Mouse (Mus musculus) limb, embryonic 12.5 days (tissue): ENCODE results near the gene Ap1s2. TPM values are rescaled to one million over a fixed set of nuclear protein-coding genes. Genes with fewer than 3 reads are reported as not detected.

Source experiments
- ATAC-seq: fragments of 200-750 bp; cut with Nextera tagmentation; 2 replicates; pipeline ENCODE4 v1.8.0; 2017; ENCODE audit warnings: low read depth, moderate TSS enrichment; ENCODE audit not compliant: insufficient number of reproducible peaks, insufficient read depth, low FRiP score, low TSS enrichment
- H3K27ac ChIP-seq: fragments of 300-500 bp; sonication (generic); 2 replicates; pipeline ENCODE4 v1.5.1; 2016; ENCODE audit warnings: mild to moderate bottlenecking, moderate library complexity
- H3K27me3 ChIP-seq: fragments of 300-500 bp; sonication (generic); 2 replicates; pipeline ENCODE4 v1.6.1; 2016; ENCODE audit warnings: mild to moderate bottlenecking, moderate library complexity
- H3K36me3 ChIP-seq: fragments of 300-500 bp; sonication (generic); 2 replicates; pipeline ENCODE4 v1.6.1; 2016; ENCODE audit warnings: mild to moderate bottlenecking, moderate library complexity
- H3K4me1 ChIP-seq: fragments of 300-500 bp; sonication (generic); replicated peaks from 2 replicates; pipeline ENCODE4 v1.6.1; 2016
- H3K4me2 ChIP-seq: fragments of 300-500 bp; sonication (generic); 2 replicates; pipeline ENCODE4 v1.6.1; 2016; ENCODE audit warnings: mild to moderate bottlenecking, moderate library complexity
- H3K4me3 ChIP-seq: fragments of 300-500 bp; sonication (generic); replicated peaks from 2 replicates; pipeline ENCODE4 v1.5.1; 2016; ENCODE audit warnings: mild to moderate bottlenecking
- H3K9ac ChIP-seq: fragments of 300-500 bp; sonication (generic); replicated peaks from 2 replicates; pipeline ENCODE4 v1.6.1; 2016; ENCODE audit warnings: mild to moderate bottlenecking, moderate library complexity
- H3K9me3 ChIP-seq: fragments of 300-500 bp; sonication (generic); 2 replicates; pipeline ENCODE4 v1.6.1; 2016; ENCODE audit warnings: mild to moderate bottlenecking, moderate library complexity
- WGBS: fragments of 180-500 bp; shearing (Covaris S2); methylation state at CpG from one replicate; pipeline ENCODE4 v1.1.7; 2016; 5-methylcytosine and 5-hydroxymethylcytosine counted together
- polyA plus RNA-seq: library from polyadenylated mRNA; unstranded; fragments of >200 nt; fragmentation: Nextera tagmentation; extraction: Ambion mirVana; gene quantifications from 2 replicates; pipeline ENCODE4 v1.2.1, GENCODE M21; 2016

Gene Ap1s2
- polyA plus RNA-seq: 21.7 and 22.5 TPM in 2 replicates

DNA sequence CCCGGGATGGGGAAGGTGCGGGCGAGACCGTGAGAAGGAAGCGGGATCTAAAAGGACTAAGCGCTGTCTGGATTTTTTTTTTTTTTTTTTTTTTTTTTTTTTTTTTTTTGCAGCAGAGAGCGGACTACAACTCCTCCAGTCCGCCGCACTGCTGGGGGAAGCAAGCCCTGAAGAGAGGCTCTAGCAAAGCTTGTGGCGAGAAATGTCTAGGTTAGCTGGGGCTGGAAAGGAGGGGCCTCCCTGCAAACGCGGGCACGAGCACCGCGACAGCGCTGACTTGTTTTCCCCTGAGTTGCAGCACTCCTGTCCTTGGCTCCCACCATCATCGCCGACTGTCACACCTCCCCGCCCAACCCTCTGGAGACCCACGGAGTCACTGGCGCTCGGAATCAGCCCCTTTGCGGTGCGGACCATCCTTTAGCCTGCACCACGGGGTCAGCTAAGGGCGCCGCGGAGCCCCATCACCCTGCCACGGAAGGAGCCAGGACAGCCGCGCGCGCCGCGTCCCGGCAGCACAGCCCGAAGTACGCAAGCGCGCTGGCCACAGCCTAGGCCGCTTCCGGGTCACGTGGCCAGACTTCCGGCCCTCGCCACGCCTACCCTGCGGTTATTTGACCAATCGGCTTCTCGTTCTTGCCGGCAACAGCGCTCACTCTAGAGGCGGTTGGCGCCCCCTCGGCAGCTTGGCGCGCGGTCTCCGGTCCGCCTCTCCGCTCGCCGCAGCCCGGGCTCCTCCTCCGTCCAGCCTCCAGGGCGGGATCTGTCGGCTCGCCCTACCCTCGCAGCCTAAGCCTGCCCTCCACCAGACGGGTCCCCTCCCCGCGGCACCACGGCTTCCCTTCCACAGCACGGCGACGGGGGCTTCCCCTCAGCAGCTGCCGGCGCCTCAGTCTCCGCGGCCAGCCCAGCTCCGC, at the start of gene Ap1s2:
TSS of gene Ap1s2 (plus strand) at position 681 of the 914 bp plus-strand sequence.
- Histone ChIP-seq H3K4me3 (peak within 1 kb of the TSS; percentile 57), H3K9ac (peak within 1 kb of the TSS; percentile 64), H3K27me3 (peaks cover 8% of the 10 kb centered on the region), H3K36me3 (no peaks in the 10 kb centered on the region), H3K4me1 (no peaks in the 10 kb centered on the region), H3K9me3 (no peaks in the 10 kb centered on the region), H3K27ac (peak within 1 kb of the TSS; percentile 91), H3K4me2 (peak within 1 kb of the TSS; percentile 53)
- peak; percentile 99 for ATAC-seq
- WGBS: 27% methylated on average over 68 of the region's 80 CpGs

DNA sequence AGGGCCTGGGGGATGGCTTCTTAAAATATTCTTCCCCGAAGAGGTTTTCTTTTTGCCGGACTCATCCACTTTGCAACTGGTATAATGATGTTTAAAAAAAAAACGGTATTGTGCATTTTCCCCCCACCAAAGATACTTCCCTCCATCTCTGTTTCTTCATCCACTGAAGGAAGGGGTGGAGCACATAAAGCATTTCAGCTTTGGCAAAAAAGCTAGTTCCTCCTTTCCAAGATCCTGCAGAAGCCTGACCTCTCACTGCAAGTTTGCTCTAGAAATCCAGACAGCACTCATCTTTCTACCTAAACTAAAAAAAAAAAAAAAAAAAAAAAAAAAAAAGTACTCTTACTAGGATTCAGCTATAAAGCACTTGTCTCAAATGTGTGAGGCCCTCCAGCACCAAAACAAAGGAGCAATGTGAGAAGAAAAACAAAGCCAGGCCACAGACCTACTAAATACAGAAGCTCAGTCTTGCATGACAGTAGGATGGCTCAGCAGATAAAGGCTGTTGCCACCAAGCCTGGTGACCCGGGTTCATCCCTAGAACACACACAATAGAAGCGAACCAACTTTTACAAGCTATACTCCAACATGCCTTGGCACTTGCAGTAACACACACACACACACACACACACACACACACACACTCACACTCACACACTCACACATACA, 41.0 kb upstream of the Ap1s2 start:
- H3K27ac ChIP-seq: no peak overlapping the region
- peaks cover 17% of the 10 kb centered on the region for H3K27me3 ChIP-seq
- H3K4me2 ChIP-seq: no peak overlapping the region
- no peaks in the 10 kb centered on the region for H3K36me3 ChIP-seq
- no peak overlapping the region for H3K9ac ChIP-seq
- no peak overlapping the region for H3K4me3 ChIP-seq
- no peak for ATAC-seq
- H3K4me1 ChIP-seq: no peaks in the 10 kb centered on the region
- WGBS: 83% methylated on average over 5 of the region's 5 CpGs
- H3K9me3 ChIP-seq: no peaks in the 10 kb centered on the region

DNA sequence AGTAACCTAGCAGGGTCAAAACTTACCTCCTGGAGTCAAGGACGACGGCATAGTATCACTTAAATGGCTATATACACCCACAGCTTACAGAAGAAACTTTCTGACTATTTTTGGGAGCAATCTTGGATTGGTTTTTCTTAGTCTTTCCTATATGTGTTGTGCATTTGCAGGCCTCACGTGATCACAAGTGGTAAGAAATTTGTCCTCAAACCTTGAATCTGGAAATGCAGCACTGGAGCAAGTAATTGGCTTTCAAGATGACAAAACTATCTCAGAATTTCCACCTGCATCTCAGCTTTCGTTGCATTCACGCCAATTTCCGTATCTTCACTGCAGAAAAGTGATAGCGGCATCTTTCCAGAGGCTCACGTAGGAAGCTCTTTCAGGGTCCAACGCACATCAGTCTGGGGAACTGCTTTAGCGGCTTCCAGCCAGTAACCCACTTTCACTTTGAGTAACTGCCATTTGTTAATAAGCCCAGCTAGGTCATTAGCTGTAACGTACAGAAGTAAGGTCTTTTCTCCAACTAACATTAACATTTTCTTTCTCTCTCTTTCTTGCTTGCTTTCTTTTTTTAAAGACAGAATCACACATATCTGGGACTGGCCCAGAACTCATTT, 40.0 kb upstream of the Ap1s2 start:
- 88% methylated on average over 11 of the region's 11 CpGs for WGBS

DNA sequence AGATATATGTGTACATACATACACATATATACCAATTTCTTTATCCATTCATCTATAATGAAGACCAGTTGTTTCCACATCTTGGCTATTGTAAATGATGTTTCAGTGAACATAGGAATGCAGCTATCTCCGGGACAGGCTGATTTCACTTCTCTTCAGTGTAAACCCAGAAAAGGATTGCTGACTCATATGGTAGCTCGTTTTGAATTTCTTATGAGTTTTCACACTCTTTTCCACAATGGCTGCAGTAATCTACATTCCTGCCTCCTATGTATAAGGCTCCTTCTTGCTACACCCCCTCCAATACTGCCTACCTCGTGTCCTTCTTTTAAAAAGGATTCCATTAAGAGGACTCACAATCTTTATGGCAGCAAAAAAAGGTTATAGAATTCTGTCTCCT, 32.9 kb upstream of the Ap1s2 start:
- H3K9me3 ChIP-seq: no peaks in the 10 kb centered on the region
- H3K4me2 ChIP-seq: no peak overlapping the region
- H3K4me1 ChIP-seq: no peaks in the 10 kb centered on the region; the same call in 1 of the 2 replicates
- no peak overlapping the region for H3K27ac ChIP-seq
- no peaks in the 10 kb centered on the region for H3K36me3 ChIP-seq
- no peak for ATAC-seq
- H3K4me3 ChIP-seq: no peak overlapping the region
- H3K27me3 ChIP-seq: peaks cover 24% of the 10 kb centered on the region
- WGBS: 74% methylated on average over 3 of the region's 3 CpGs
- H3K9ac ChIP-seq: no peak overlapping the region

More for the DNA sequence above, 40.0 kb upstream of the Ap1s2 start:
- no peak overlapping the region for H3K27ac ChIP-seq
- no peak for ATAC-seq
- H3K9ac ChIP-seq: no peak overlapping the region
- peaks cover 13% of the 10 kb centered on the region for H3K27me3 ChIP-seq
- H3K4me3 ChIP-seq: no peak overlapping the region
- H3K4me1 ChIP-seq: no peaks in the 10 kb centered on the region
- no peaks in the 10 kb centered on the region for H3K9me3 ChIP-seq
- H3K36me3 ChIP-seq: no peaks in the 10 kb centered on the region
- no peak overlapping the region for H3K4me2 ChIP-seq

DNA sequence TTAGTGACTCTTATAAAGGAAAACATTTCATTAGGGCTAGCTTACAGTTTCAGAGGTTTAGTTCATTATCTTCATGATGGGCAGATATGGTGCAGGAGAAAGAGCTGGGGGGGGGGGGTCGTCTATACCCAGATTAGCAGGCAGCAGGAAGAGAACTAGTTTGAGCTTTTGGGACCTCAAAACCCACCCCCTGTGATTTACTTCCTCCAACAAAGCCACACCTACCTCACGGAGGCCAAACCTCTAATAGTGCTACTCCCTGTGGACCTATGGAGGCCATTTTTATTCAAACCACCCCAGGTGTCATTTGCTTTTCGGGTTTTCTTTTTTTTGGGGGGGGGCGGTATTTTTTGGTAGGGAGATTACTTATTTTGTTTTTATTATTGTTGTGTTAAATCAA, 32.2 kb upstream of the Ap1s2 start:
- 61% methylated on average over 4 of the region's 4 CpGs for WGBS
- Histone ChIP-seq H3K9ac (no peak overlapping the region), H3K4me2 (no peak overlapping the region), H3K4me1 (no peaks in the 10 kb centered on the region; the same call in 1 of the 2 replicates), H3K27ac (no peak overlapping the region), H3K4me3 (no peak overlapping the region), H3K9me3 (no peaks in the 10 kb centered on the region), H3K27me3 (peaks cover 24% of the 10 kb centered on the region), H3K36me3 (no peaks in the 10 kb centered on the region)
- no peak for ATAC-seq

DNA sequence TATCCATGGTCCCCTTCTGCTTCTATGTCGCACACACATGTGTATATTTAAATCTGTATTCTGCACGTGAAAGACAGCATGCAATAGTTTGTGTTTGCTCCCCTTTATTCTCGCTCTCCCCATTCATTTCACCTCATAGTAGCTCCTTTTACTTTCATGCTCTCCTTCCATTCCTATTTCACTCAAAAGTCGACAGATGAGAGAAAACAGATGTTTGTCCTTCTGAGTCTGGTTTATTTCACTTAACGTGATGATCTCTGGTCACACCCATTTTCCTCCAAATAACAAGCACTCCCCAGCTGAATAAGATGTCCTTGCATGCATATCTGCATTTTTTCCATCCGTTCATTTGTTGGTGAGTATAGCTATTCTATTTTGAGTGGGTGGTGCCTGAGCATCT, 29.8 kb upstream of the Ap1s2 start:
- WGBS: 47% methylated on average over 6 of the region's 6 CpGs
- no peaks in the 10 kb centered on the region; the same call in 1 of the 2 replicates for H3K4me1 ChIP-seq
- no peak overlapping the region for H3K27ac ChIP-seq
- H3K4me3 ChIP-seq: no peak overlapping the region
- H3K9me3 ChIP-seq: no peaks in the 10 kb centered on the region
- H3K36me3 ChIP-seq: no peaks in the 10 kb centered on the region
- no peak overlapping the region for H3K4me2 ChIP-seq
- H3K27me3 ChIP-seq: peaks cover 24% of the 10 kb centered on the region
- ATAC-seq: no peak
- no peak overlapping the region for H3K9ac ChIP-seq

DNA sequence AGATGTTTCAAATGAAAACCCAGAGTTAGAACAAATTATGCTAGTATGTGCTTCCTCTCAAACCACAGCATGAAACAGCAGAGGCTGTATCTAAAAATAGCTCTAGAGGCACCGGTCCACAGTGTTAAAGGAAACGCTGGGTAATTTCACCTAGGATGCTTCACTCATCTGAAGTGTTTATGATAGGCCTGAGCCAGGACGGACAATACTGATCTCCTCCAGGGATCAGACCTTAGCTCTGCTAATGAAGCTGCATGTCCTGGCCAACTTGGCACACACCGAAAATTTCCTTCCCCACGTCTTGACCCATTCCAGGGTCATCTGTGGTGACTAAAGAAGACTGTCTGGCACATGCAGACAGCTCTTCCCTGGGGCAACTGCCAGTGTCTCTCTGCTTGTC, 29.4 kb upstream of the Ap1s2 start:
- no peak overlapping the region for H3K9ac ChIP-seq
- no peaks in the 10 kb centered on the region for H3K9me3 ChIP-seq
- no peak overlapping the region for H3K4me3 ChIP-seq
- peaks cover 20% of the 10 kb centered on the region for H3K27me3 ChIP-seq
- 32% methylated on average over 5 of the region's 5 CpGs for WGBS
- ATAC-seq: no peak
- no peak overlapping the region for H3K27ac ChIP-seq
- no peak overlapping the region for H3K4me2 ChIP-seq
- no peaks in the 10 kb centered on the region for H3K36me3 ChIP-seq
- H3K4me1 ChIP-seq: no peaks in the 10 kb centered on the region; the same call in 1 of the 2 replicates

DNA sequence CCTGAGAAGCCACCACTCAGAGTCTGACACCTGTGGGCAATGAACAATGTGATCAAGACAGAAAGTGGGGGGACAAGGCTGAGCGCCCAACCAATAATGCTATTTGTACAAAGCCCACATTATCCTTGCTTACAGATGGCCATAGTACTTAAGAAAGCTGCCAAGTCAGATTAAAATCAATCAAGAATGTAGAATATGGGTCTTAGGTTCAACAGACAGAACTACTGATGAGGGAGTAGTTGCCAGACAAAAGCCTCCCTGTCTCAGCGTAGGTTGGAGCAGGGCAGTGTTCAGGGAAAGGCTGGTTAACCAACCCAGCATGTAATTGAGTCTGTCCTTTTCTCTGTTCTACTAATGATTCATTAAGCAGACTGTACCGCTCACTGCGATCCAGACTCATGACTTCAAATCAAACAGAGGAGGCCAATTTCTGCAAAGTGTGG, 23.3 kb upstream of the Ap1s2 start:
- Histone ChIP-seq H3K27ac (no peak overlapping the region), H3K4me3 (no peak overlapping the region), H3K36me3 (no peaks in the 10 kb centered on the region), H3K4me2 (no peak overlapping the region), H3K27me3 (peaks cover 11% of the 10 kb centered on the region), H3K4me1 (no peaks in the 10 kb centered on the region), H3K9me3 (no peaks in the 10 kb centered on the region), H3K9ac (no peak overlapping the region)
- ATAC-seq: no peak
- 82% methylated on average over 4 of the region's 4 CpGs for WGBS

DNA sequence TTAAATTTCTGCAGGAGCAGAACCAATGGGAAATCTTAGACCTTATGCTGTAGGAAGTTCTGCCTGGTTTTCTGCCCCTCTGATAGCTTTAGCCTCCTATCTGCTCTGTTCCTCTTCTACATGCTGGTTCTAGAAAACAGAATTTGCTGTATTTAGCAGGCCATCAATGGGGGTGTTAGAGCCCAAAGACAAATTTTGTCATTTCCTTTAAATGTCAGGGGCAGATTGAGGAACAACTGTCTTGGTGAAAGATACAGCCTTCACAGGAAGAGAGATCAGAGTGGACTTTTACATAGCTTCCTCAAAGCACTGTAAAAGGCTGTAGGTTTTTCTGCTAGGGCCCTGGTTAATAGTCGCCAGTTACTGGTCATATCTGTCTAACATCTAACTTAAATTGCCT, 11.5 kb upstream of the Ap1s2 start:
- no peak overlapping the region for H3K4me2 ChIP-seq
- WGBS: 82% methylated on average over 1 of the region's 1 CpGs
- H3K9me3 ChIP-seq: no peaks in the 10 kb centered on the region
- no peak overlapping the region for H3K9ac ChIP-seq
- no peak overlapping the region for H3K27ac ChIP-seq
- H3K4me3 ChIP-seq: no peak overlapping the region
- H3K36me3 ChIP-seq: no peaks in the 10 kb centered on the region
- ATAC-seq: no peak
- H3K4me1 ChIP-seq: no peaks in the 10 kb centered on the region
- peaks cover 7% of the 10 kb centered on the region; the same call in 1 of the 2 replicates for H3K27me3 ChIP-seq

DNA sequence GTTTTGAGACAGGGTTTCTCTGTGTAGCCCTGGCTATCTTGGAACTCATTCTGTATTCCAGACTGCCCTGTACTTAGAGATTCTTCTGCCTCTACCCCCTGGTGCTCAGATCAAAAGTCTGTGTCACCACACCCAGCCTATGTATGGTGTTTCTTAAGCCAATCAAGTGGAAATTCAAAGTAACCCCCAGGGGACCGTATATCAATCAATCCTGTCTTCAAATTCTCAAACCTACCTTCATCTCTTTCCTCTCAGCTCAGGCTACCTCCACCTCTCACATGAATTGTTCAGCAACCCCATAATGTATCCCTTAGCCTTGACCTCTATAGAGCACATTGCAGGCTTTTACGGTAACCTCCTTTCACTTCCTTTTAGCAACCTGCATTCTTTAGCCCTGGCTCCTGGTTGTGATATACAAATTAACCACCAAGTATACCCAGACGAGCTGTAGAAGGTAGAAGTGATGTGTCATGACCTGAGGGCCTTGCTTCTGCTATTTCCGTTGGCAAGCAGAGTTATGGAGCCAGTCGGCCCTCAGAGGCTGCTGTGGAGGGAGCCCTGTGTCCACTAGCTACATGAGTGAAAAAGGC, 9.3 kb upstream of the Ap1s2 start:
- no peak overlapping the region for H3K4me2 ChIP-seq
- no peak overlapping the region for H3K27ac ChIP-seq
- no peaks in the 10 kb centered on the region for H3K36me3 ChIP-seq
- H3K27me3 ChIP-seq: peaks cover 16% of the 10 kb centered on the region
- no peaks in the 10 kb centered on the region for H3K9me3 ChIP-seq
- no peak for ATAC-seq
- H3K9ac ChIP-seq: no peak overlapping the region
- no peak overlapping the region for H3K4me3 ChIP-seq
- no peaks in the 10 kb centered on the region for H3K4me1 ChIP-seq
- WGBS: 57% methylated on average over 5 of the region's 5 CpGs

DNA sequence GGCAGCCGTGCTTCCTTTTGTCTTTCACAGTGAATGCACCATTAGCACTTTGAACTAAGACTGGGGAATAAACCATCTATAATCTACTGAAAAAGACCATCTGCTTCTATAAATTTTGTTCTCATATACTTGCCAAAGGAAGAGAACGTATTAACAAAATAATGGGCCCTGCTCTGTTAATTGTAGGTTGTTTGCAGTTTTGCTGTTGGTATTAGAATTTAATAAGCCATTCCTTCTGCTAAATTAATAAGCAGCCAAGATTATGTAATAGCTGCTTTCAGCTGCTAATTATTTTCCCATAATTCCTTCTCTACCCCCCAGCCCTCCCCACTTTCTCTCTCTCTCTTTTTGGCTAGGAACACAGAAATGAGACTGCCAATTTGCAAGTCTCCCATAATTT, 2.0 kb upstream of the Ap1s2 start:
- Histone ChIP-seq H3K4me1 (no peaks in the 10 kb centered on the region), H3K27me3 (peaks cover 17% of the 10 kb centered on the region), H3K9me3 (no peaks in the 10 kb centered on the region), H3K36me3 (no peaks in the 10 kb centered on the region), H3K9ac (no peak overlapping the region), H3K4me3 (no peak overlapping the region), H3K27ac (no peak overlapping the region), H3K4me2 (no peak overlapping the region)
- WGBS: 83% methylated on average over 2 of the region's 2 CpGs
- no peak for ATAC-seq
